Mouse (Mus musculus) cerebellum, postnatal 4 days (tissue): Measurements from ENCODE around the gene Hcst.

Source experiments
- DNase-seq, 2 experiments: peaks; one replicate each; pipeline ENCODE4 v3.0.0; 2022; ENCODE audit warnings: low spot score in 2 of 2, mixed read lengths in 1 of 2

Hcst gene

GRCm38 (mm10) chr7:30419561-30420499, at the start of gene Hcst:
Gene Hcst, minus strand, starts transcription at chr7:30419854.
- DNase-seq: no peak

- no peak for DNase-seq
Observed at GRCm38 (mm10) chr7:30464816-30465300, 45.2 kb upstream of the Hcst start.

- no peak for DNase-seq
Observed at GRCm38 (mm10) chr7:30463996-30464395, 44.3 kb upstream of the Hcst start.

- no peak for DNase-seq
Observed at GRCm38 (mm10) chr7:30463568-30463967, 43.9 kb upstream of the Hcst start.

- DNase-seq: no peak
Observed at GRCm38 (mm10) chr7:30459484-30459883, 39.8 kb upstream of the Hcst start.

GRCm38 (mm10) chr7:30457629-30458330, 38.1 kb upstream of the Hcst start, which contains the start of the genes Kirrel2 and Nphs1:
Gene Kirrel2, minus strand, starts transcription at chr7:30457690.
Gene Nphs1, plus strand, starts transcription at chr7:30458315.
- peak; percentile 47 to 68 for DNase-seq

GRCm38 (mm10) chr7:30456911-30457628, 37.4 kb upstream of the Hcst start:
- DNase-seq: no peak

- no peak for DNase-seq
Observed at GRCm38 (mm10) chr7:30456487-30456886, 36.8 kb upstream of the Hcst start.

GRCm38 (mm10) chr7:30454259-30454658, 34.6 kb upstream of the Hcst start:
- DNase-seq: no peak

- no peak for DNase-seq
Observed at GRCm38 (mm10) chr7:30453766-30454165, 34.1 kb upstream of the Hcst start.

- DNase-seq: no peak
Observed at GRCm38 (mm10) chr7:30453327-30453726, 33.7 kb upstream of the Hcst start.

- DNase-seq: no peak
Observed at GRCm38 (mm10) chr7:30450241-30450640, 30.6 kb upstream of the Hcst start.

- peak; percentile 51 to 77 for DNase-seq
Observed at GRCm38 (mm10) chr7:30444971-30445751, 25.5 kb upstream of the Hcst start, which contains the start of gene Aplp1. Gene Aplp1, minus strand, starts transcription at chr7:30445535.

GRCm38 (mm10) chr7:30444154-30444970, 24.7 kb upstream of the Hcst start:
- peak in 1 of 2 experiments; percentile 62 for DNase-seq

- DNase-seq: no peak
Observed at GRCm38 (mm10) chr7:30443696-30444095, 24.0 kb upstream of the Hcst start.

- peak in 1 of 2 experiments; percentile 72 for DNase-seq
Observed at GRCm38 (mm10) chr7:30440697-30441096, 21.0 kb upstream of the Hcst start.

- no peak for DNase-seq
Observed at GRCm38 (mm10) chr7:30439734-30440133, 20.1 kb upstream of the Hcst start.

- no peak for DNase-seq
Observed at GRCm38 (mm10) chr7:30436879-30437278, 17.2 kb upstream of the Hcst start.

GRCm38 (mm10) chr7:30435156-30435555, 15.5 kb upstream of the Hcst start:
- DNase-seq: no peak

- DNase-seq: no peak
Observed at GRCm38 (mm10) chr7:30434701-30435100, 15.0 kb upstream of the Hcst start.
